Mouse (Mus musculus) forebrain, embryonic 12.5 days (tissue): ENCODE measurements around the gene Prickle2. TPM values are rescaled to one million over a fixed set of nuclear protein-coding genes. Genes with fewer than 3 reads are reported as not detected.

ENCODE experiments used
- ATAC-seq: fragments of 200-750 bp; cut with Nextera tagmentation; 2 replicates; pipeline ENCODE4 v1.8.0; 2017; ENCODE audit warnings: moderate TSS enrichment; ENCODE audit not compliant: low FRiP score
- H3K27ac ChIP-seq: fragments of 300-500 bp; sonication (generic); 2 replicates; pipeline ENCODE4 v1.5.1; 2016; ENCODE audit warnings: mild to moderate bottlenecking
- H3K27me3 ChIP-seq: fragments of 300-500 bp; sonication (generic); 2 replicates; pipeline ENCODE4 v1.6.1; 2016; ENCODE audit warnings: mild to moderate bottlenecking
- H3K36me3 ChIP-seq: fragments of 300-500 bp; sonication (generic); replicated peaks from 2 replicates; pipeline ENCODE4 v1.6.1; 2016; ENCODE audit warnings: mild to moderate bottlenecking
- H3K4me1 ChIP-seq: fragments of 300-500 bp; sonication (generic); 2 replicates; pipeline ENCODE4 v1.6.1; 2016
- H3K4me2 ChIP-seq: fragments of 300-500 bp; sonication (generic); 2 replicates; pipeline ENCODE4 v1.6.1; 2016; ENCODE audit warnings: mild to moderate bottlenecking, moderate library complexity
- H3K4me3 ChIP-seq: fragments of 300-500 bp; sonication (generic); replicated peaks from 2 replicates; pipeline ENCODE4 v1.5.1; 2016; ENCODE audit warnings: mild to moderate bottlenecking
- H3K9ac ChIP-seq: fragments of 300-500 bp; sonication (generic); 2 replicates; pipeline ENCODE4 v1.6.1; 2016; ENCODE audit warnings: mild to moderate bottlenecking
- H3K9me3 ChIP-seq: fragments of 300-500 bp; sonication (generic); 2 replicates; pipeline ENCODE4 v1.6.1; 2016
- WGBS: fragments of 180-500 bp; shearing (Covaris S2); methylation state at CpG from one replicate; pipeline ENCODE4 v1.1.7; 2016; 5-methylcytosine and 5-hydroxymethylcytosine counted together
- polyA plus RNA-seq: library from polyadenylated mRNA; unstranded; fragments of >200 nt; fragmentation: Nextera tagmentation; extraction: Ambion mirVana; gene quantifications from 2 replicates; pipeline ENCODE4 v1.2.1, GENCODE M21; 2016

The Prickle2 gene
- 6.4 and 6.5 TPM in 2 replicates for polyA plus RNA-seq

GRCm38 (mm10) chr6:92706145-92706466, at the start of gene Prickle2:
Gene Prickle2, minus strand, starts transcription at chr6:92706155.
- Histone ChIP-seq H3K4me1 (peaks cover 9% of the 10 kb centered on the region), H3K9ac (peak within 1 kb of the TSS; percentile 73), H3K9me3 (no peaks in the 10 kb centered on the region), H3K36me3 (no peaks in the 10 kb centered on the region), H3K27ac (no peak within 1 kb of the TSS), H3K4me3 (peak within 1 kb of the TSS; percentile 67), H3K4me2 (peak within 1 kb of the TSS; percentile 95), H3K27me3 (peaks cover 31% of the 10 kb centered on the region)
- peak; percentile 93 for ATAC-seq
- 0% methylated on average over 20 of the region's 24 CpGs for WGBS

DNA sequence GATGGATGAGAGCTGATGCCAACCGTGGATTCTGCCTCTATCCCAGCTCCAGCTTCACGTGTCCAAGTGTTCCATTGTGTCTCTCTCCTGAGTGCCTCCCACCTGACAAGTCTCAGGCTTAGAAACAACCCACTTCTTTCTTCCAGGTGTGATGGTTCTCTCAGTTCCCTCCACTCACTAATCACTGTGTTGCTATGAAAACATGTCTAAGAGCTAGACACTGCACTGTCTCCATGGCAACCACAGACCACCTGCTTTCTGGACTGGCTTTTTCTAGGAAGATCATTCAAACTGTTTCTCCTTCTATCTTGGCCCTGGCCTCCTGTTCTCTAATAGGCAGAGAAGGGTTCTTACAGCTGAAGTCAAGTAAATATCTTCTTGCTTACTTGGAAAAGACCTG, 46.8 kb upstream of the Prickle2 start:
- no peaks in the 10 kb centered on the region for H3K4me1 ChIP-seq
- ATAC-seq, result no peak
- H3K9me3 ChIP-seq, result no peaks in the 10 kb centered on the region

GRCm38 (mm10) chr6:92749420-92749819, 43.5 kb upstream of the Prickle2 start:
- H3K4me1 ChIP-seq, result no peaks in the 10 kb centered on the region
- H3K9me3 ChIP-seq, result no peaks in the 10 kb centered on the region
- no peaks in the 10 kb centered on the region for H3K27me3 ChIP-seq
- H3K4me2 ChIP-seq, result no peak overlapping the region
- H3K4me3 ChIP-seq, result no peak overlapping the region
- H3K9ac ChIP-seq, result no peak overlapping the region
- no peak overlapping the region for H3K27ac ChIP-seq
- H3K36me3 ChIP-seq, result no peaks in the 10 kb centered on the region
- 68% methylated on average over 4 of the region's 4 CpGs for WGBS
- ATAC-seq, result no peak

More for the DNA sequence above, 46.8 kb upstream of the Prickle2 start:
- no peak overlapping the region for H3K27ac ChIP-seq
- no peak overlapping the region for H3K9ac ChIP-seq
- WGBS, result 73% methylated on average over 2 of the region's 2 CpGs
- no peaks in the 10 kb centered on the region for H3K36me3 ChIP-seq
- H3K4me2 ChIP-seq, result no peak overlapping the region
- H3K27me3 ChIP-seq, result no peaks in the 10 kb centered on the region
- H3K4me3 ChIP-seq, result no peak overlapping the region

GRCm38 (mm10) chr6:92743605-92744004, 37.6 kb upstream of the Prickle2 start:
- Histone ChIP-seq H3K9ac (no peak overlapping the region), H3K27ac (no peak overlapping the region), H3K36me3 (no peaks in the 10 kb centered on the region), H3K4me2 (peak overlapping the region; percentile 34), H3K4me3 (no peak overlapping the region), H3K27me3 (0 out of 2 replicates have a peak, but pooled peaks cover 4% of the 10 kb centered on the region), H3K4me1 (no peaks in the 10 kb centered on the region; the same call in 1 of the 2 replicates), H3K9me3 (no peaks in the 10 kb centered on the region)
- WGBS, result 11% methylated on average over 11 of the region's 11 CpGs
- ATAC-seq, result no peak

DNA sequence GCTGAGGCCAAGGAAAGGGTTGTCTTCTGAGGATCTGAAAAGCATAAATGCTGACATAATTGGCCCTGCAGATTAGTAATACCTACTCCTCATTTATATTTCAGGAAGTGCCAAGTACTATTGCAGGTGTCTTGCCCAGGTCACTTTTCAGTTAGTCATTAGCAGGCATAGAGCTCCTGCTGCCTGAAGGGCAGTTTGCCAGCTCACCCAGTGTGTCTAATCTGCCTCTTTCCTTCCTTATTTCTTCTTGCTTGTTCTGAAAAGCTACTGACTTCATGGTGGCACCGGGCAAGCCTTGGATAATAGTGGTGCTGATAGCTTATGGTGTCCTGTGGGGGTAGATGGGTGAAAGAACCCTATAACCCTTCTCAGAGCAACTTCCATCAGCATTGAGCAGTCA, 31.2 kb upstream of the Prickle2 start:
- H3K4me2 ChIP-seq, result no peak overlapping the region
- no peak for ATAC-seq
- 85% methylated on average over 1 of the region's 1 CpGs for WGBS

DNA sequence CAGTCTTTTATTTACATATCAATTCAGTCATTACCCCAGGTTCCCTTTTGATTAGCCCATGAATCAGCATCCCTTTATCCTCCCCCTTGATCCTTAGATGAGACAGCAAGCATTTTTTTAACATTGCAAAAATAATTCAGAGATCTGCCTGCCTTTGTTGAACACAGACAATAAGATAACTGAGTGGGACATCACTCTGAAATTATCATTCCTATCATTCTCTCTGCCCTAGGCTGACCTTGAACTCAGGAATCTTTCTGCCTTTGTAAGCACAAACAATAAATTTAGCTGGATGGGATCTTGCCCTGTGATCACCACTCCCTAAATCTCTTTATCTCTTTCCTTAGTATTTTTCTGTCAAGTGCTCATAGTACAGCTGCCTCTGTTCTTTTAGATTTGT, 27.7 kb upstream of the Prickle2 start:
- H3K4me3 ChIP-seq, result no peak overlapping the region
- ATAC-seq, result no peak
- no peak overlapping the region for H3K4me2 ChIP-seq
- H3K36me3 ChIP-seq, result no peaks in the 10 kb centered on the region
- no peaks in the 10 kb centered on the region for H3K9me3 ChIP-seq
- no peak overlapping the region for H3K27ac ChIP-seq
- H3K9ac ChIP-seq, result no peak overlapping the region
- 0 out of 2 replicates have a peak, but pooled peaks cover under 1% of the 10 kb centered on the region for H3K4me1 ChIP-seq
- H3K27me3 ChIP-seq, result no peaks in the 10 kb centered on the region

More for the DNA sequence above, 31.2 kb upstream of the Prickle2 start:
- Histone ChIP-seq H3K4me3 (no peak overlapping the region), H3K27ac (no peak overlapping the region), H3K4me1 (no peaks in the 10 kb centered on the region), H3K9ac (no peak overlapping the region), H3K9me3 (no peaks in the 10 kb centered on the region), H3K27me3 (0 out of 2 replicates have a peak, but pooled peaks cover 4% of the 10 kb centered on the region), H3K36me3 (no peaks in the 10 kb centered on the region)

DNA sequence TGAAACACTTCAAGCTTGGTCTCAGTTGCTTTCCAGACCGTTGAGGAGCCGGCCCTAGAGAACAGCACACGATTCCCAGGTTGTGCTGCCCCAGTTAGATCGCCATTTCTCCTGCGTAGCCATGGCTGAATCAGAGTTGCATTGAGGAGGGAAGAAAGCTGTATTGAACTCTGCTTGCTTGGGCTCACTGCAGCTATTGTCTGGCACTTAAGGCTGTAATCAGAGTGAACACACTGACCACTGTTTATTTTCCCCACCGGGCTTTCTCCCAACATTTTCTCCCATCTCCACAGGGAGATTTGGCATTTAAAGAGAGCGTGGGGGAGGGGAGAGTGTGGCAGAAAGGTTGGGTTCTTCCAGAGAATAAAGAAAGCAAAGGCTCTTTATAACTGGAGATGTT, 22.6 kb upstream of the Prickle2 start:
- 35% methylated on average over 7 of the region's 7 CpGs for WGBS
- H3K9me3 ChIP-seq, result no peaks in the 10 kb centered on the region
- no peak overlapping the region for H3K9ac ChIP-seq
- H3K4me1 ChIP-seq, result peaks cover 13% of the 10 kb centered on the region
- no peaks in the 10 kb centered on the region for H3K36me3 ChIP-seq
- ATAC-seq, result no peak
- H3K27me3 ChIP-seq, result no peaks in the 10 kb centered on the region
- H3K27ac ChIP-seq, result no peak overlapping the region
- no peak overlapping the region for H3K4me3 ChIP-seq
- H3K4me2 ChIP-seq, result no peak overlapping the region

DNA sequence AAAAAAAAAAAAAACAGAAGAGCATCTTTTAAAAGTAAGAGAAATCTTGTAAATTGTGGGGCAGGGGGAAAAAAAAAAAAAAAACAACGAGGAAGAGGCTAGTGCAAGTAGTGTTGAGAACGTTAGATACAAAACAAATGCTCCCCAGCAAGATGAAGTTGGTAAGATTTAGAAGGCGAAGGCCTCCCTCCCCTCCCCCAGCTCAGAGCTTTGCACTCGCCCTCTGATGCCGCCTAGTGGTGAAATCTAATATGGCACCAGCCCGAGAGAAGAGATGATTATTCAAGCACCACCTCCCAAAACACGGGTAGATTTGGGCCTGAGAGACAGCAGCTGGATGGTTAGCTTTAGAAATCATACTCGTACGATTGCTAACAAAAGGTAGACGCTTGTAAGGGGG, 22.1 kb upstream of the Prickle2 start:
- Histone ChIP-seq H3K4me1 (peaks cover 13% of the 10 kb centered on the region), H3K27ac (no peak overlapping the region), H3K9ac (no peak overlapping the region), H3K27me3 (no peaks in the 10 kb centered on the region), H3K36me3 (no peaks in the 10 kb centered on the region), H3K4me2 (no peak overlapping the region), H3K9me3 (no peaks in the 10 kb centered on the region), H3K4me3 (no peak overlapping the region)
- no peak for ATAC-seq
- WGBS, result 3% methylated on average over 10 of the region's 10 CpGs

DNA sequence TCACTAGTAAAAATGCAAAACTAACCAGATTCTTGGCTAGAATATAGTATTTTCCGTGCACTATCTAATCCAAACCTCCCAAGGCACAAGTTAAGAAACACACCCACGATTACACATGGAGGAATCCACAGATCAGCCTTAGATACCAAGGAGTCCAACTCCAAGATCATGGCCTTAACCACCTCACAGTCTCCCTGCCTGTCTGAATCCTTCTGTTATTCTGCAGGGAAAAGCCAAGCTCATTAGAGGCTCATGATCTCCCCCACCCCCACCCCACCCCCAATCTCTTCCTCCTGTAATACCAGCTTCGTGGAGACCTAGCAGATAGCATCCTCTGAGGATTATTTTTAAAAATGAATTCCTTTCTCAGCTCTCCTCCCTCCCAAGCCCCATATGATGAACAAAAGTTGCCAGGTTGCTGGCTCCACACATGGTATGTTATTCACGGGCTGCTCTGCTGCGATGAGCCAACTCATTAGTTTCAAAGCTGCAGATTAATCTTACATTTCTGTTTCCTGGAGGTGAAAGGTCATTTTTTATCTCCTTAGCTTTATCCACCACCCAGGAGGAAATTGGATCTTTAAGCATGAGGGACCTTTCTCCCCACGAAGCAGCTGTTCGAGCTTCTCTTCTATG, 21.5 kb upstream of the Prickle2 start:
- H3K4me1 ChIP-seq, result peaks cover 13% of the 10 kb centered on the region
- H3K27ac ChIP-seq, result no peak overlapping the region
- H3K4me3 ChIP-seq, result no peak overlapping the region
- 16% methylated on average over 7 of the region's 7 CpGs for WGBS
- H3K9ac ChIP-seq, result no peak overlapping the region
- no peak overlapping the region for H3K4me2 ChIP-seq
- no peaks in the 10 kb centered on the region for H3K9me3 ChIP-seq
- H3K36me3 ChIP-seq, result no peaks in the 10 kb centered on the region
- ATAC-seq, result no peak
- no peaks in the 10 kb centered on the region for H3K27me3 ChIP-seq

DNA sequence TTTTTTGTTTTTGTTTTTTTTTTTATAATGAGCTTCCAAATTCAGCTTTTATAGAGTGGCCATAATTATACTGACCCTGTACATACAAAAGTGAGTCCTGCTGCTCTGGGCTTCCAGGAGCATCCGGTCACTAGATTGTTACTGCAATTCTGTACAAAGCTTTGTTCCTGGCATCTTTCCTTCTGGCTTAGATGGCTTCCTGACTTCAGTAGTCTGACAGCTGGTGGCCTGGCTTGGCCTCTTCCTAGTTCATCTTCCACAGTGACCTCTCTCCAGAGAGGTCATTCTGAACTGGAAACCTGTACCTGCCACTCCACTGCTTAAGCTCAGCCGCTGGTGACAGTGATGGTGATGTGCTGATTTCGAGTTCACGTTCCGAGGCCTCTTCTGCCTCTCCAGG, 20.2 kb upstream of the Prickle2 start:
- peaks cover 13% of the 10 kb centered on the region for H3K4me1 ChIP-seq
- 83% methylated on average over 5 of the region's 5 CpGs for WGBS
- H3K4me2 ChIP-seq, result no peak overlapping the region
- no peak for ATAC-seq
- H3K9ac ChIP-seq, result no peak overlapping the region
- H3K4me3 ChIP-seq, result no peak overlapping the region
- no peaks in the 10 kb centered on the region for H3K27me3 ChIP-seq
- no peak overlapping the region for H3K27ac ChIP-seq
- H3K9me3 ChIP-seq, result no peaks in the 10 kb centered on the region
- no peaks in the 10 kb centered on the region for H3K36me3 ChIP-seq

- peaks cover 13% of the 10 kb centered on the region for H3K4me1 ChIP-seq
- WGBS, result 54% methylated on average over 2 of the region's 2 CpGs
- no peak overlapping the region for H3K4me3 ChIP-seq
- ATAC-seq, result no peak
- no peaks in the 10 kb centered on the region for H3K36me3 ChIP-seq
- H3K27ac ChIP-seq, result no peak overlapping the region
- H3K9ac ChIP-seq, result no peak overlapping the region
- no peaks in the 10 kb centered on the region for H3K9me3 ChIP-seq
- H3K4me2 ChIP-seq, result no peak overlapping the region
- H3K27me3 ChIP-seq, result no peaks in the 10 kb centered on the region
Measured at GRCm38 (mm10) chr6:92724394-92724793, 18.4 kb upstream of the Prickle2 start.

GRCm38 (mm10) chr6:92715806-92716205, 9.9 kb upstream of the Prickle2 start:
- 67% methylated on average over 3 of the region's 3 CpGs for WGBS
- no peak for ATAC-seq

DNA sequence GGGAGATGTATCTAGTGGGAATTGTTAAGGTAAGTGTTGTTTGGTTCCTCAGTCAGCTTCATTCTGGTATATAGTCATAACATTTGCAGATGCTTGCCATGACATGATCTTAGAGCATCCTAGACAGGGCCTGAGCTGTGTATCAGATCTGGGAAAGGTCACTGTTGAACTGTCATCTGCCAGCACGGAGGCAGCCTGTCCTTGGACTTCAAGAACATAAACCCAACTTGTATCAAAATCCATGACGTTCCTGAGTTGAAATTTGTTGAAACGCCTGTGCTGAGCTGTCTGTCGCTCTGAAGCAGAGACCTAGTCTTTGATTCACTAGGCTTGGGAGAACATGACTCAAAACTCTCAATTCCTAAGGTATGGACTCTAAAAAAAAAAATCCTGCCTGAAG, 8.8 kb upstream of the Prickle2 start:
- no peak overlapping the region for H3K27ac ChIP-seq
- H3K4me1 ChIP-seq, result no peaks in the 10 kb centered on the region
- H3K27me3 ChIP-seq, result no peaks in the 10 kb centered on the region
- H3K4me2 ChIP-seq, result no peak overlapping the region
- ATAC-seq, result no peak
- H3K4me3 ChIP-seq, result no peak overlapping the region
- no peaks in the 10 kb centered on the region for H3K36me3 ChIP-seq
- H3K9ac ChIP-seq, result no peak overlapping the region
- H3K9me3 ChIP-seq, result no peaks in the 10 kb centered on the region
- 93% methylated on average over 4 of the region's 4 CpGs for WGBS

More at GRCm38 (mm10) chr6:92715806-92716205, 9.9 kb upstream of the Prickle2 start:
- no peaks in the 10 kb centered on the region for H3K36me3 ChIP-seq
- no peak overlapping the region for H3K9ac ChIP-seq
- H3K4me1 ChIP-seq, result no peaks in the 10 kb centered on the region
- no peak overlapping the region for H3K4me2 ChIP-seq
- no peak overlapping the region for H3K27ac ChIP-seq
- no peaks in the 10 kb centered on the region for H3K9me3 ChIP-seq
- no peaks in the 10 kb centered on the region for H3K27me3 ChIP-seq
- H3K4me3 ChIP-seq, result no peak overlapping the region
